Mouse (Mus musculus): ENCODE data around the gene Spocd1. TPM values are rescaled to one million over a fixed set of nuclear protein-coding genes. Genes with fewer than 3 reads are reported as not detected.
A peak's percentile ranks its signal among the peaks of the same experiment; 100 is the strongest.

Spocd1 gene
- polyA plus RNA-seq, 1 experiment from 2014 or later, result 0.06 TPM

DNA sequence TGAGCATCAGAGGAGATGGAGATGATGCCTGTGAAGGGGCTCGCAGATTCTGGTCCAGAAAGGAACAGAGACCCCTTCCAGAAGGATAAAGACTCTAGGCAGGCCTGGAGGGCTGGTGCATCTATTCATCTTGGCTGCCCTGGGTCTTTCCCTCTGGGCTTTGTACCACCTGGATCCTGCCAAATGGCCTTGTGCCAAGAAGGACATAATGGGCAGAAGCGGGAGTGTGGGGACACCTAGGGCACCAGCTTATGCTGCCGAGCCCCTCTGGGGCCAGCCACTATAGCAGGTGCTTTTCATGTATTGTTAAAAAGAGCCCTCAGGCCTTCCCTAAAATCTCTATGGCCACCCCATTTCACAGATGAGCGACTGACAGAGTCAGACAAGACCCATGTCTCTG is 49.2 kb downstream of the Spocd1 start:
- Histone ChIP-seq H3K4me1 (peaks cover 37% of the 10 kb centered on the region), H3K4me2 (no peak overlapping the region), H3K27me3 (replicated peaks) (peaks cover 13% of the 10 kb centered on the region), H3K9me3 (replicated peaks) (no peaks in the 10 kb centered on the region), H3K9ac (replicated peaks) (no peak overlapping the region), H3K27ac (replicated peaks) (no peak overlapping the region), H3K4me3 (replicated peaks) (no peak overlapping the region), H3K36me3 (no peaks in the 10 kb centered on the region)
- WGBS, result 44% methylated on average over 4 of the region's 4 CpGs
- no peak for ATAC-seq (ENCODE audit: low FRiP score)

GRCm38 (mm10) chr4:129978930-129979329 is 49.9 kb downstream of the Spocd1 start:
- Histone ChIP-seq H3K27ac (replicated peaks) (no peak overlapping the region), H3K4me3 (replicated peaks) (no peak overlapping the region), H3K9me3 (replicated peaks) (no peaks in the 10 kb centered on the region), H3K4me1 (peaks cover 39% of the 10 kb centered on the region), H3K4me2 (no peak overlapping the region), H3K36me3 (no peaks in the 10 kb centered on the region), H3K9ac (replicated peaks) (no peak overlapping the region), H3K27me3 (replicated peaks) (peaks cover 13% of the 10 kb centered on the region)
- 69% methylated on average over 4 of the region's 4 CpGs for WGBS
- no peak for ATAC-seq (ENCODE audit: low FRiP score)

DNA sequence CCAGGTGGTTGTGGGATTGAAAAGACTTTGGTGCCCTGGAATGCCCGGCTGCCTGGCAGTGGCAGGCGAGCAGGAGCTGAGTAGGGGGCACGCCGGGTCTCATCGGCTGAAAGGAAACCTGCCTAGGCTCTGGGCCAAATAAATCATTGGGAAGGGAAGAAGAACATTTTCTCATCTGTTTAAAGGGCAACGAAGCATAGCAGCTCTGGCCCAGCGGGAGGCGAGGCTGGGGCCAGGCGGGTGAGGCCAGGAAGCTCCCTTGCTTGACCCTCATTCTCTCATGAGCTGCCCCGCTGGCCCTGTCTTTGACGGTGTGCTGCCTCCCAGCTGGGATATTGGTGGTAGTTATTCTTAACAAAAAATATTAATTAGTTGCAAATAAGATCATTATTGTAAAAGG is 52.6 kb downstream of the Spocd1 start:
- H3K4me3 ChIP-seq (replicated peaks), result no peak overlapping the region
- H3K9me3 ChIP-seq (replicated peaks), result no peaks in the 10 kb centered on the region
- H3K27ac ChIP-seq (replicated peaks), result no peak overlapping the region
- peaks cover 8% of the 10 kb centered on the region; the same call in 1 of the 2 replicates for H3K27me3 ChIP-seq (replicated peaks)
- H3K9ac ChIP-seq (replicated peaks), result no peak overlapping the region
- no peaks in the 10 kb centered on the region for H3K36me3 ChIP-seq
- ATAC-seq (ENCODE audit: low FRiP score), result no peak
- H3K4me1 ChIP-seq, result peaks cover 51% of the 10 kb centered on the region
- no peak overlapping the region for H3K4me2 ChIP-seq
- WGBS, result 25% methylated on average over 11 of the region's 11 CpGs

- Histone ChIP-seq H3K4me3 (replicated peaks) (no peak overlapping the region), H3K9ac (replicated peaks) (no peak overlapping the region), H3K4me1 (peaks cover 63% of the 10 kb centered on the region), H3K9me3 (replicated peaks) (no peaks in the 10 kb centered on the region), H3K36me3 (no peaks in the 10 kb centered on the region), H3K27ac (replicated peaks) (peak overlapping the region; percentile 28; the same call in 1 of the 2 replicates), H3K4me2 (0 out of 2 replicates have a peak overlapping the region, but pooled peaks have one; percentile 86), H3K27me3 (replicated peaks) (peaks cover 14% of the 10 kb centered on the region; the same call in 1 of the 2 replicates)
- no peak for ATAC-seq (ENCODE audit: low FRiP score)
- WGBS, result 15% methylated on average over 5 of the region's 5 CpGs
Measured at GRCm38 (mm10) chr4:129983046-129983445, 54.0 kb downstream of the Spocd1 start.

GRCm38 (mm10) chr4:129983764-129984420 is 54.8 kb downstream of the Spocd1 start:
- Histone ChIP-seq H3K4me2 (peak overlapping the region; percentile 86), H3K4me1 (peaks cover 66% of the 10 kb centered on the region), H3K36me3 (no peaks in the 10 kb centered on the region), H3K9me3 (replicated peaks) (no peaks in the 10 kb centered on the region), H3K9ac (replicated peaks) (peak overlapping the region; percentile 85), H3K27ac (replicated peaks) (peak overlapping the region; percentile 87), H3K4me3 (replicated peaks) (peak overlapping the region; percentile 82), H3K27me3 (replicated peaks) (peaks cover 14% of the 10 kb centered on the region; the same call in 1 of the 2 replicates)
- peak; percentile 45 for ATAC-seq (ENCODE audit: low FRiP score)
- WGBS, result 2% methylated on average over 15 of the region's 15 CpGs

DNA sequence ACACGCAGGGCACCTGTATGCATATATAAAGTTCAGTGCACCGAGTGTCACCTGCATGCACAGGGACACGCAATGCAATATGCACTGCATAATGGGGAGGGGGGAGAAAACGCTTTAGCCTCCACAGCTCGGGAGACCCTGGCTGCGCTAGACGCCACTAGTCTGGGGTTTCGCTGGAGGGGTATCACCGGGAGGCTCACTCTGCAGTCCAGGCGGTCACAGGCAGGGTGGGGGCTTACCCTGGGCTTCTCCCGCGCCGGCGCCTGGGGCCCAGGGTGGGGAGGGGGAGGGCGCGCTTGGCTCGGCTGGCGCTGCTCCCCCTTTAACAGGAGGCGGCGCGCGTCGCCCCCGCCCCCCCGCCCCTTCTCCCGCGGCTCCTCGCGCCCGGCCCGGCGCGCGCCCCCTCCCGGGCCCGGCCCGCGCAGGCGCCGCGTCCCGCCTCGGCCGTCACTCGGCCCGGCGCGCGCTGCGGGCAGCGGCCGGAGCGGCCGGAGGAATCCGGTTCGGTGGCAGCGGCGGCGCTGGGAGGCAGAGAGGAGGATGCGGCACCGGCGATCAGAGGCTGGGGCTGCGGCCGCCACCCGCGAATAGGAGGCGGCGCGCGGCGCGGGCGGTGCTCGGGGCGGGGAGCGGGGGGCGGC is 55.5 kb downstream of the Spocd1 start, which contains the start of gene Adgrb2:
Gene Adgrb2 (plus strand): TSS at position 450 of the 641 bp plus-strand sequence.
- Histone ChIP-seq H3K9me3 (replicated peaks) (no peaks in the 10 kb centered on the region), H3K4me3 (replicated peaks) (peak within 1 kb of the TSS; percentile 82), H3K4me2 (peak within 1 kb of the TSS; percentile 86), H3K4me1 (peaks cover 64% of the 10 kb centered on the region), H3K27ac (replicated peaks) (peak within 1 kb of the TSS; percentile 87), H3K9ac (replicated peaks) (peak within 1 kb of the TSS; percentile 85), H3K36me3 (no peaks in the 10 kb centered on the region), H3K27me3 (replicated peaks) (peaks cover 14% of the 10 kb centered on the region; the same call in 1 of the 2 replicates)
- ATAC-seq (ENCODE audit: low FRiP score), result peak; percentile 33
- WGBS, result under 1% methylated on average over 27 of the region's 77 CpGs

GRCm38 (mm10) chr4:129985161-129985670 is 56.2 kb downstream of the Spocd1 start:
- peak overlapping the region; percentile 86 for H3K4me2 ChIP-seq
- peak overlapping the region; percentile 82 for H3K4me3 ChIP-seq (replicated peaks)
- 0 out of 2 replicates have a peak, but pooled peaks have one; percentile 2 for ATAC-seq (ENCODE audit: low FRiP score)
- H3K27me3 ChIP-seq (replicated peaks), result peaks cover 14% of the 10 kb centered on the region; the same call in 1 of the 2 replicates
- no peaks in the 10 kb centered on the region for H3K36me3 ChIP-seq
- no peaks in the 10 kb centered on the region for H3K9me3 ChIP-seq (replicated peaks)
- H3K9ac ChIP-seq (replicated peaks), result peak overlapping the region; percentile 85
- H3K27ac ChIP-seq (replicated peaks), result peak overlapping the region; percentile 87
- 1% methylated on average over 35 of the region's 48 CpGs for whole genome bisulfite sequencing
- H3K4me1 ChIP-seq, result peaks cover 68% of the 10 kb centered on the region

GRCm38 (mm10) chr4:129985671-129986441 is 56.8 kb downstream of the Spocd1 start:
- Histone ChIP-seq H3K36me3 (no peaks in the 10 kb centered on the region), H3K27ac (replicated peaks) (peak overlapping the region; percentile 87), H3K9ac (replicated peaks) (peak overlapping the region; percentile 85), H3K4me3 (replicated peaks) (peak overlapping the region; percentile 82), H3K27me3 (replicated peaks) (peaks cover 10% of the 10 kb centered on the region; the same call in 1 of the 2 replicates), H3K9me3 (replicated peaks) (no peaks in the 10 kb centered on the region), H3K4me2 (peak overlapping the region; percentile 86), H3K4me1 (peaks cover 68% of the 10 kb centered on the region)
- under 1% methylated on average over 57 of the region's 58 CpGs for WGBS
- peak; percentile 18 for ATAC-seq (ENCODE audit: low FRiP score)

GRCm38 (mm10) chr4:129987825-129988504 is 58.9 kb downstream of the Spocd1 start:
- H3K4me2 ChIP-seq, result peak overlapping the region; percentile 86
- H3K27me3 ChIP-seq (replicated peaks), result peaks cover 5% of the 10 kb centered on the region; the same call in 1 of the 2 replicates
- no peaks in the 10 kb centered on the region for H3K9me3 ChIP-seq (replicated peaks)
- H3K4me1 ChIP-seq, result peaks cover 55% of the 10 kb centered on the region
- H3K36me3 ChIP-seq, result no peaks in the 10 kb centered on the region
- 0 out of 2 replicates have a peak overlapping the region, but pooled peaks have one; percentile 20 for H3K27ac ChIP-seq (replicated peaks)
- 1% methylated on average over 50 of the region's 53 CpGs for WGBS
- peak overlapping the region; percentile 48 for H3K9ac ChIP-seq (replicated peaks)
- peak overlapping the region; percentile 48 for H3K4me3 ChIP-seq (replicated peaks)
- ATAC-seq (ENCODE audit: low FRiP score), result no peak

DNA sequence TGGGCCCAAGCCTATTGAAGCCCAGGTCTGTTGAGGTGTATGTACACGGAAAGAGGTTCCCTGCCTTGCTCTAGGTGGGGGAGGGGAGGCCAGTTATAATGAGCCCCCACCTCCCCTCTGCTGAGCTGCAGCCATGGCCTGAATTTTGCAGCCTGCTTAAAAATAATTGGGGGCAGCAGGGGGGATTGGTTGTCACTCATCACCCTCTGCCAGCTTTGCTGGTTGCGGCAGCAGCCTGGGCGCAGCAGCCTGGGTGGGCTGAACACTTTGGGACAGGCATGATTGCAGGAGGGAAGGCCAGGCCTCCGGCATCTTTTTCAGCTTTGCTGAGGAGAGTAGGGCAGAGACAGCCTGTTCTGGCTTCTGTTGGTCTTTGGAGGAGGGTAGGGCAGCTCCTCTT is 60.9 kb downstream of the Spocd1 start:
- Histone ChIP-seq H3K27ac (replicated peaks) (no peak overlapping the region), H3K9ac (replicated peaks) (no peak overlapping the region), H3K9me3 (replicated peaks) (no peaks in the 10 kb centered on the region), H3K4me1 (peaks cover 59% of the 10 kb centered on the region), H3K36me3 (no peaks in the 10 kb centered on the region), H3K4me2 (no peak overlapping the region), H3K4me3 (replicated peaks) (no peak overlapping the region), H3K27me3 (replicated peaks) (peaks cover 5% of the 10 kb centered on the region; the same call in 1 of the 2 replicates)
- WGBS, result 71% methylated on average over 4 of the region's 4 CpGs
- no peak for ATAC-seq (ENCODE audit: low FRiP score)

GRCm38 (mm10) chr4:129992720-129993119 is 63.7 kb downstream of the Spocd1 start:
- no peaks in the 10 kb centered on the region for H3K9me3 ChIP-seq (replicated peaks)
- no peak overlapping the region for H3K4me3 ChIP-seq (replicated peaks)
- no peak overlapping the region for H3K27ac ChIP-seq (replicated peaks)
- 79% methylated on average over 16 of the region's 16 CpGs for WGBS
- H3K27me3 ChIP-seq (replicated peaks), result no peaks in the 10 kb centered on the region
- H3K4me1 ChIP-seq, result peaks cover 47% of the 10 kb centered on the region
- H3K36me3 ChIP-seq, result no peaks in the 10 kb centered on the region; the same call in 1 of the 2 replicates
- no peak overlapping the region for H3K4me2 ChIP-seq
- ATAC-seq (ENCODE audit: low FRiP score), result no peak
- no peak overlapping the region for H3K9ac ChIP-seq (replicated peaks)

Measured in neural tube, embryonic 15.5 days (tissue).